Mouse (Mus musculus): ENCODE measurements at regions not wholly inside any gene's neighbourhood (a gene's known extent, or its start where the extent isn't known, plus 50 kb on each side); places are given as distances from the start of the nearest gene placed in this dataset.

DNA sequence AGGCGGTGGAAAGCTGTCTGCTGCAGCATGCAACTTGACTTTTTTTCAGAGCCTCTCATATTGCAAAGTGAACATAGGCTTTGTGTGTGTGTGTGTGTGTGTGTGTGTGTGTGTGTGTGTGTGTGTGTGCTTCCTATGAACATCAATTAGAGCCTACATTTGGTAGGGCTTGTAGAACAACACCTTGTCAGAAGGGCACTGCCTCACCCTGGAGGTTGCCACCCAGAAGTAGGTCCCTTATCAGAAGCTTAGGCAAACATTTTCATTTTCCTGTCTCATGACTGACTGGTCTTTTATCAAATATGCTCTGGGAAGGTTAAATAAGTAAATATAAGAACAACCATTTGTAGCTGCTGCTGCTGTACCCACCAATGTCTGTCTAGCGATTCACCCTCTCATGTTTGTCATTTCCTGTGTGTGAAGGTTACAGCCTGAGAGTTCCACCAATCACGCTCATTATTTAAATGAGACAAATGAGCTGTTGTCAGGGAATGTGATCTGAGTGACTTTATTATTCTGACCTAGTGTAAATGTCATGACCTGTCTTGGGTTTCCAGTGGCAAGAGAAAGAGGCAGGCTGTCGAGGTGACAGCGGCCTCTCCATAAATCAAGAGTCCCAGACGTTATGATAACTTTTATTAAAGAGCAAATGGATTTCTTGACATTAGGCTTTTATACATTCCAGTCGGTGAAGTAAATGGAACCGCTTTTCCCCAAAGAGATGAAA, 310.1 kb downstream of the Irx1 start:
- DNase-seq (ENCODE audit: low spot score): no peak

DNA sequence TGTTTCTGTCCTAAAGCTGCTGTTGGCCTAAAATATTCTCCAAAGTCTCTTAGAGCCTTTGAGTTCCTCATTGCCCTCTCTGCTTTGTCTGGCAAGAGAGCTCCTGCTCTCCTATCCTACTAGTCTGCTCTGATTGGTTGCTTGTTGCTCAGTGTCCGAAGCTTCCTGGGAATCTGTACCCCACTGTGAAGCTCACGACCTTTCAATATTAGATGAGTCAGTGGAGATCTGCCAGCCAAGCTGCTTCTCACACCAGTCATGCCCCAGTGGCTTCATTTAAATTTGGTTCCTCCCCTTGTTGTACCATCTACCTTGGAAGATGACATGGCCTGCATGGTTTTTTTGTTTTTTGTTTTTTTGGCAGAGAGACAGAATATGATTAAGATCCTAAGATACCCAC, 313.6 kb downstream of the Irx1 start:
- no peak for DNase-seq (ENCODE audit: low spot score)

DNA sequence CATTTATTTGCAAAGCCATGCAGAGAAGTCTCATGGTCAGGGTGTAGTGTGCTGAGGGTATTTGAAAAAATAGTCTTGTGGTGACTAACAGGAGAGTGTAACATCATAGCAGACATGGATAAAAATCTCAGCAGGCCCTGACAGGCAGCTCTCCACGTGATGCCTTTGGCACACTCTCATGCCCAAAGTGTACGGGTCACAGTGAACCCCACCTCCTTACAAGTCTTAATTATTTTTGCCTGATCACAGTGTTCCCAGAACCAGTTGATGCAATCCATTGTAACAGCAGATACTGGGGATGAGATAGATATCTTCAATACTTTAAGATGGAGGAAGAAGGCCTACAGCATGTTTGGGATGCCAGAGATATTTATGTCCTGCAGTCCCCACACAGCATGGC, 314.5 kb downstream of the Irx1 start:
- no peak for DNase-seq (ENCODE audit: low spot score)

DNA sequence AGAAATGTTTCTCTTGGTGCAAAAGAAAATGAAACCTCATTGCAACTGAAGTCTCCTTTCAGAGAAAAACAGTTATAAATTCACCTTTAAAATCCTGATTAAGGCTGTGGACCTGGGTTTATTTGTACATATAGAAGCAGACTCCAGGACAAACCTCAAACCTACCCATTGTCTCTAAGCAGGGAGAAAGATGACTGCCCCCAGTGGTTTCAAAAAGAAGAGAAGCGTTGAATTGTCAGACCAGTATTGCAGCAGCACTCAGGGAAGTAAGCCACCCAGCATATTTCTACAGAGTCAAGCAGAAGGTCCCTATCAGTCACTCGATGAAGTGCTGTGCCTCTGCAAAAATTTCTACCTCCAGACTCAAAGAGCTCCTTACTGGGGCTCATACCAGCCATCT, 332.1 kb downstream of the Irx1 start:
- DNase-seq (ENCODE audit: low spot score): no peak

DNA sequence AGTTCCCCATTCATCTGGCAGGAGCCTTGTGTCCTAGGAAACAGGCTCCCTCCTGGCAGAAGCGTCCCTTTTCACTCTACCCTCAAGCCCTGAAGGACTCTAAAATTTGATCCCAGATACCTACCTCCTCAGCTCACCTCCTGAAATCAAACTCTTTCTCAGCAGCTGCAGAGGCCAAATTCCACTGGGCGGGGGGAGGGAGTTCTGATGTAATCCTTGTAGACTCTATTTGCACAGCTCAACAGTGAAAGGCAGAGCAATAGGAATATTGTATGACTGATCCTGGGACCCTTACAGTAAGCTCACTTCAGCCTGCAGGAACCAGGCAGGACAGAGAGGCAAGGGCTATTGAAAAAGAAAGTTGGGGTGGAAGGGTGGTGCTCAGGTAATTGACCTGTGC, 346.3 kb downstream of the Irx1 start:
- DNase-seq (ENCODE audit: low spot score): no peak

DNA sequence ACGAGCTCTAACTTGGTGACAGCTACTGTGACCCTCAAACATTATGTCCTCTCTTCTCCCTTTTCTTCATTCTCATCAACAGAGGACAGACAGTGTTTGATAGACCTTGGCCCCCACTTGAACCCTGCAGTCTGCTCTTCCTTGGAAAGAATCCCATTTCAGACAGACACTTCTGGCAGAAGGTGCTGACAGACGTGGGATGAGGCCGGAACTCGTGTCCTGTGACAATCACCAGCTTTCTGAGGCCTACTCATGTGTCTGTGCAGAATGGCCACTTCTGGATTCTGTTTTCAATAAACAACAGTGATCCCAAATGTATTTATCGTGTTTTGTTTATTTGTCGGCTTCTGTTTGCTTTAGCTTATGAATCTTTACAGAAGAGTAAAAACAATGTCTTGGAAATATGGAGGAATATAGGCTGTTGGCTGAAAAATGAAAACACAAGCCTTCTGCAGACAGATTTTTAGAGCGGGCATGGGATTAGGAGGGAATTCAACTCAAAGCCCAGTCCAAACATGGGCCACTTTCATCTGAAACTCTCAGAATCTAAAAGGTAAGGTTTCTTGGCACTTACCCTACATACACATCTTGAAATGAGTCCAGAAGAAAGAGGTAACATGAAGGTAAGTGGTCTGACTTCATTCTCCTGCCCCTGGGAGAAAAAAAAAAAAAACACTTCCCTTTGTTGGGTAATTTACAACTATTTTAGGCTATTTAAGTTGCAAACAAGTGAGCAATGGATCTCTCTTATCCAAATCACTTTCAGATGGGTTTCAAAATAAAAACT, 350.9 kb downstream of the Irx1 start:
- DNase-seq (ENCODE audit: low spot score): no peak

DNA sequence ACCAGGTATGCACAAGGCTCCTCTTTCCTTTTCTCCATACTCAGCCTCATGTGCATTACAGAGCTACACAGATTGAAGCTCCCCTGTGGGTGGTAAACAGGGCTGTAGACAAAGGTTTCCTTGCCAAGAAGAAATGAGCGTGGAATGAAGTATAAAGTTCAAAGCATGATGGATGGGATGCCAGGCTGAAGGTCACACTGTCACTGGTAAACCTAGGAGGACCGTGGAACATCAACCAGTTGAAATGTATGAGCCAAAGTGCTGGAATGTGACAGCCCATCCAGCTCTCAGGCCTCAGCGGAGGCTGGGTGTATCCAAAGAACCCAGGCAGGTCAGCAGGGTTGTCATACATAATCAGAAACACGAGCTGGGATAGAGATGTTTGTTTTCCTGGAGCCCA, 381.0 kb downstream of the Irx1 start:
- no peak for DNase-seq (ENCODE audit: low spot score)

DNA sequence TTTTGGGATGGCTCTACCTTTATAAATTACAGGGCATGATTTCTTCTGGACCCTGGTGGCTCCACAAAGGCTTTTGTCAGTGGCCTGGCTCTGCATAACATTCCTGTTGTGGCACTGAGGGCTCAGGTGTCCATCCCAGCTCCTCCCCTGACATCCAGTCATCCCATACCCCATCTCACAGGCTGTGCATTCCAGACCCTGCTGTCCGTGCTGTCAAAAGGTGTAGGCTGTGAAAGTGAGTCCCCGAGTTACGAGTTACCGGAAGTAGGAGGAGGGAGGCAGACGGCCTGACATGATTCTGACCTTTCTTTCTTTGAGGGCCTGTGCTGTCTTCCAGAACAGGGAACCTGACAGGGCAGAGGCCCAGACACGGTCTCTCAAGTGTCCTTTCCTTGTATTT, 397.6 kb downstream of the Irx1 start:
- DNase-seq (ENCODE audit: low spot score): no peak

DNA sequence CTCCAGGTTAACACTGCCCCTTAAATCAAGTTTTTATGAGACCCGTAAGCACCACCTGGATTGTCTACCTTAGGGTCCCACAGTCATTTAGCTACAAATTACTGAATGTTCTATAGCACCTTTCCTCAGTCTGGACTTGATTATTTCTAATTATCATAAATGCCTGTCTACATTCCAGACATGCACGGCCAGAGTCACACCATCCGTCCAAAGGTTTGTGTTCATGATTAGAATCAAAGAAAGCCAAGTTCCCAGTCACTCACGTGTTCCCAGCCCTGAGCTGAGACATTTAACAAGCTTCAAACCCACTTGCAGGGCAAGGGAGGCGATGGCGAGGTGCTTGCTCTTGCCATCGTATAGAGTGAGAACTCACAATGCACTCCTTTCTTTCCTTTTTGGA, 398.1 kb downstream of the Irx1 start:
- no peak for DNase-seq (ENCODE audit: low spot score)

DNA sequence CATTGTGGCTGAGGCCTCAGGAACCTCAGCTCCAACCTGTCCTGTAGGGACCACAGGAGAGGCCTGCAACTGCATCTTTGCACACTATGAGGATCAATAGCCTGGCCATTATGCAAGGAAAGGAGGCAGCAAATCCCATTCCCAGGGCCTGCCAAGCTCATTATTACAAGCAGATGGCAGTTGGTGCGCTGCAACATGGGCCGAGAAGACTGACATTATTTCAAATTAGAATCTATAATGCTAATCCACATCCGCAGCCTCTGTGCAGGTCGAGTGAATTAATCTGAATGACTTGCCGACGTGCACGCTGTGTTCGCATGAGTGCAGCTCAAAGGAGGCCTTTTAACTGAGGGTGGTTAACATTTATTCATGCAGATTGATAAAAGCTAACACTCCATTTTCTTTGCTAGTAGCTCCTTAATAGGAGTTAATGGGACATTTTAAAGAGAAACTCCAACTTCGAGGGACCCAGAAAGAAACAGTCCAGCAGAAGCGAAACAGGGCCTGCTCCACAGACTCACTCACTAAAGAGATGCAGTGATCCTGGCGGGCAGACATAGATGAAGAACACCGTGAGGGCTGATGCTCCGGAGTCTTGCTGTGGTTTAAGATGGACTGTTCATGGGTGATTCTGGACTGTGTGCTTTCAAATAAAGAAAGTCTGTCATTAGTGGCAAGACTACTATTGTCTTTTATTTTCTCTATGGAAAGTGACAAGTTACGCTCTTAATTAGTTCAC, 404.9 kb downstream of the Irx1 start:
- DNase-seq (ENCODE audit: low spot score): no peak

DNA sequence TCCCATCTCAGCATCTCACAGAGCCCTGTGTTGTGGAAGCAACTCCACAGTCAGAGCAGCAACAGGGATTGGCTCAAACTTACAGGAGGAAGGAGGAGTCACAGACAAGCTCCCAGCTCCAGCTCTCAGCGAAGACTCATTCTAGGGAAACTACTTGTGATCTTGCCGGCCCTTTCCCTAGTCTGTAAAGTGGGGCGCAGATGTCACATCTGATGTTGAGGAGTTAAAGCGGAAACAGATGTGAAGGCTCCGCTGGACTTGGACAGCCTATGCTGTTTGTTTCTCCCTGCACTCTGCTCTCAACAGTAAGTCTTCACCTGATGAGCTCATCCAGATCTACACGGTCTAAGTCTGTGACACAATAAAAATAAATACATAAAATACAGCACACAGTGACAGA, 408.1 kb downstream of the Irx1 start:
- no peak for DNase-seq (ENCODE audit: low spot score)

DNA sequence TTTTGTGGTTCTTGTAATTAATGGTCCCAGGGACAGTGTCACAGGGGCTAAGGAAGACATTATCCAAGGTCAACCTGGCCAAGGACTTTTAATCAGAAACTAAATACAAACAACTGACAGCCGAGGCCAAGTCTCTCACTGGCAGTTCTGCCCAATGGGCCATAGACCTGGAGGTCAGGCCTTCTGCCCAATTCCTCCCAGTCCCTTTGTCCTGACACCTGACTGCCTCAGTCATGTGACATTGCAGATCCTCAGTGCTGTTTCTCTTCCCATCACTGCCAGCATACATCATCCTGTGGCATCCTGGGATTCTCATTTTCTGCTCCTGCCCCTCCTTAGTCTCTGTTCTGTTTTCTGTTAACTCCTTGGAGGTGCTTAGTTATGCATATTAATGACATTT, 413.4 kb downstream of the Irx1 start:
- DNase-seq (ENCODE audit: low spot score): no peak

DNA sequence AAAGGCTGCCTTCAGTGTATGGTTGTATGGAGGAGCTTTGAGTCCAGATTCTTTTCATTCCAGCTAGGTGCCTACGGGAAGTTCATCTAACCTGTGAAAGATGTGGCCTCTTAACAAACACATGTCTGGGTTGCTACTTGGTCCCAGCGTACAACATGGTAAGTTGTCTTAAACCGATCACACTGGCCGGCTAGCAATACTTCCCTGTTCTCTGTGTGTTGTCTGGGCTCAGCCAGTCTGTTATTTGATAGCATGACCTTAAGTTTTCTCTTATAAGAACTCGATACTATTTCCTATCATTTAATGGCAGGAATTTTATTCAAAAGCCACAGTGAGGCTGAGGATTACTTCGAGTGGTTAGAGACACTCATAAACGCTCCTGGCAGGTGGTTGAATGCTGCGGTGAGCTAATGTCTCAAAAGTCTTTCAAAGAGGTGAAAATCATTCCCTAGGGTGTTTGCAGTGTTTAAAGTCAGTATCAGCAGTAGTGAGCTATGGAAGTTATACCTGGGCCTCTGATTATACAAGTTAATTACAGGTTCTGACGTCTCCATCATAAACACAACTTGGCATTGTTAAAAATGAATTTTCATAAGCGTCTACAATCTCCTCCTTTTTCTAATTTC, 414.2 kb downstream of the Irx1 start:
- no peak for DNase-seq (ENCODE audit: low spot score)

DNA sequence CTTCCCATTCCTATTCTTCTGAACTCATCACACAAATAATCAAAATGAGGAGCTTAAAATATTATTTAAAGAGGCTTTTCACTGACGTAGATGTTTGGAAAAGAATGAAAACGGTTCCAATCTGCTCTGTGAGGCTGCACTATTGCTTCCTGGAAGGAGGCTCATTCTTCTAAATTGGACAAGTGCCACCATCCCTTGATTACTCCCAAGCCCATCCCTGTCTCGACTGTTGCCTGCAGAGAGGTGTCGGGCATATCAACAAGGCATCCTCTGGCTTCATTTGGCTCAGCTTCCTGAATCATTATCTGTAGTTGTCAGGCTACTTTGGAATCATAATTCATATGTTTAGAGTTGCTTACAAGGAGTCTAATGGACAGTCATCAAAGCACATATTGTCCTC, 425.3 kb downstream of the Irx1 start:
- no peak for DNase-seq (ENCODE audit: low spot score)

DNA sequence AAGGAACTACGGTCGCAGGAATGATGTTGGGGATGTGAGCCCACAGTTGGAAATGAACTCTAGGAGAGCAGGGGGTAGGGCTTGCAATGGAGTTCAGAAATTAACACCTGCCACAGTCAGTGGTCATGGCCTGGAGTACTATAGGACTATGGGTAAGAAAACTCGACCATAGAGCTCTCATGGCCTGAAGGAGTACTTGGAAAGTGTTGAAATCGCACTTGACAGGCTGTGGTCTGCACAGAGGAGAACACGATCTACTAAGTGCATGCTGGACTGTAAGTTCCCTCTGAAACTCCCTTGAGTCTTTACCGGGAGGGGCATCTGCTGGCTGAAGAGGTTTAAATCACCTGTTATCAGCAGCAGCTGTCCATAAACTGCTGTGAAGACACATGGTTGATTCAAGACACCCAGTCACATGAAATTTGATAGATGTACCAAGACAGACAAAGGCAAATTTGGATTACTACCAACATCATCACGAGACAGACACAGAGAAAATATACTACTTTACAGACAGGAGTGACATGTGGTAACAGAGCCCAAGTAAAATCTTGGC, 430.6 kb downstream of the Irx1 start:
- no peak for DNase-seq (ENCODE audit: low spot score)

DNA sequence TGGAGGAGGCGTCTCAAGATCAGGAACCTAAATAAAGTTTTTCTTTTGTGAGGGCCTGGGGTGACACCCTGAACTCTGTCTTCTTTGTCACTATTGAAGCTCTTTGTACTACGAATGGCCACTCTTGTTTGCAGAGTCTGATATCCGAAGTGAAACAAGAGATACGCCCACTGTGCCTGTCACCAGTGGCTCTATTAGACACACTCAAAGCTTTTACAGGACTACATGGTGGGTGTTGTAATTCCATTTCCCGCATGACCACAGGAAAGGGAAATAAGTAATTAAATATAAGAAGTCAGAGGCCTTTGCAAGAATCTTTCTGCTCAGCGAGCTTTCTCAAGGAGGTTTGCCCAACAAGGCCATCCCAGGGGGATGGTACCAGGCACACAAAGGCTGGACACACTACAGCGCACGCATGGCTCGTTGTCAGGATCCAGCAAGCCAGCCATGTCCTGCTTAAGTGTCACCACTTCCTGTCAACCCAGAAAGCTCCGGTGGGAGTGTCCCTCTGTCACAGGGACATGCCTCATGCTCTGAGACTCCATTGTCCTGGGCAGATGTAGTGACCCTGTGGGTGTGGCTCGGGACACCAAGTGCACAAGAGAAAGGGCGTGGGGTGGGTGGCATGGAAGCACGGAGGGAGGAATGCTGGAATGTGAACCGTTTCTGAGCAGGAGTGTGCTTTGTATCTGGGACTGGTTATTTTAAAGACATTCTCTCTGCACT, 434.0 kb downstream of the Irx1 start:
- DNase-seq (ENCODE audit: low spot score): no peak

DNA sequence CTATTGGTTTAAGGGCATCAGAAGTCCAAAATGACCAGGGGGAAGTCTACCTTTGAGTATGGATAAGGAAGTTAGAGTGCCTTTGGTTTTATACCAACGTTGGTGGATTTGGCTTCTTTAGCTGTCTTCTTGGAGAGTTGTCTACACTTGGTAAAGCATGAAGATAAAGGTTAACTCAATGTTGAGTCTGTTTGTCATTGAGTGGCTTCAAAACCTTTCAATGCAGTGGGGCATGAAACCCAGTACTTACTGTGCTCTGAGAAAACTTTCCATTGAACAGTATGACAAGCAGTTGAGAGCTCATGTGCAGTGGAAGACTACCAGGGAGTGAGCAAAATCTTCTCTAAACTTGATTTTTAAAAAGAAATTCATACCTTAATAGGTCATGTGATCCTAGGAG, 445.7 kb downstream of the Irx1 start:
- no peak for DNase-seq (ENCODE audit: low spot score)

DNA sequence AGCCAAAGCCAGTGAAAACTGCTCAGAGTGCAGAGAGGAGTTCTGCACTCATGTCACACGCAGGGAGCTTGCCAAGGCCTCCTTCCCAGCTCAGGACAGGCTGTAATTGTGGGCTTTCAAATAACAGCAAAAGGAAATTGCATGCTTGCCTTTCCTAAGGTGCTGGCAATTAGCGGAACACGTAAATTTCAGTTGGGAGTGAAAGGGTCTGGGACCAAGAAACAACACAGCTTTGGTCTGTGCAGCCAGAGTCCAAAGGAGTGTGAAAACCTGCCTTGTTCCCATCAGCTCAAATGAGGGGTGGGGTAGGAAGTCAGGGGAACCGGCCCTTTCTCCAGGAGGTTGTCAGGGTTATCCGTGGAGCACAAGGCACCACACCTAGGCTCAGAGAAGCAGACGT, 450.3 kb downstream of the Irx1 start:
- no peak for DNase-seq (ENCODE audit: low spot score)

DNA sequence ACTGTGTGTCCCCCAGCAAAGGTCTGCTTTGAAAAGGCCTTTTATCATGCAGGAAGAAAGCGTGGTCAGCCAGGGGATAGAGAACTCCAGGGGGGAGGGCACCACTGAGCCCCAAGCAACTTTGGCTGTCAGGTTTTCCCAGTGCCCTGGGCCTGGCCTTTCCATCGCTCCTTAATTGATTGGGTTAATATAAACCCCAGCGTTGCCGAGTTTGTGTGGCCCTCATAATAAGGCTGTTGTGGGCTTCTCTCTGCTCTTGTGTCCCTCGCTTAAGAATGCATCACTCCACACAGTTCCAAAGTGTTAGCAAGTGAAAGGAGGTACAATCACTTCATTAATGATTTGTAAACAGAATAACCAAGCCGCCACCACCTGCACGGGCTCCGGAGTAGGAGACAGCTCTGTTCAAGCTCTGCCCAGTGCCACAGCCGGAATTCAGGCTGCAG, 455.5 kb downstream of the Irx1 start:
- DNase-seq (ENCODE audit: low spot score): no peak

DNA sequence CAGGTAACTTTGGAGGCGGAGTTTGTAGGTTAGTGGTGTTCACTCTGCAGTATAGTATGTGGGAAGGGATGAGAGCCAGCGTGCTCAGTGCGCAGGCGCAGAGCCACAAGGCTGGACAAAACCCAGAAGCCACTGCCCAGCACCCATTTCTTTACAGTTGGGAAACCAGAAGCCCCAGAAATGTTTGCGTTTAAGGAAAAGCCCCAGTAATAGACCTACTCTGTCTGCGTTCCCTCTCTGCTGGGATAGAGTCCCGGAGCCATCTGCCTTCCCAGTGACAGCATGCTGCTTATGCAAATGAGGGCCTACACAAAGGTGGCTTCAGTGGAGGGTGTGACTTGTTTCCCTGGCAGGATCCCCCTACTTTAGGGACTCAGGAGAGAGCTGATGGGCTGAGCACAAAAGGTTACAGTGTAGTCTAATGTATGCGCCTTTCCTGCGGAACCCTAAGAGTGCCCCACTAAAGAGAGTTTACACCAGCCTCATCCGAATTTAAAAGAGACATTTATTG, 456.0 kb downstream of the Irx1 start:
- DNase-seq (ENCODE audit: low spot score): peak; percentile 13

DNA sequence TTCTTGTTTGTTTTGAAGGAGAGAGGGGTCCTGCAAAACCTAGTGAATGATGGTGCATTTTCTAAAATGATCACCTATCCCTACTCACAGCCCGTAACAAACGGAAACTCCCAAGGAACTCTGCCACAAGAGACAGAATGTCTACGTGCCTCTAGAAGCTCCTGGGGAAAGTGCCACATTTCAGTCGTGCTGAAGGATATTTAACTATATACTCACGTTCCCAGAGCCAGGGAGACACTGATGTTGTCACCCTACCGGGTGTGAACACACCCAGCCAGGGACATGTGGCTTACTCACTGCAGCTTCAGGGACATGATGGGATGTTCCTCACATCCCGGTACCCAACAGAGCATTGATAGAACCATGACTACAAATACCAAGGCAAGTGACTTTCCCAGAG, 456.7 kb downstream of the Irx1 start:
- no peak for DNase-seq (ENCODE audit: low spot score)
